9 mouse cellular contexts compared by ENCODE assay signal in genomic region chr5:127227929-127228595, GRCm38 (mm10). TPM values are rescaled to one million over a fixed set of nuclear protein-coding genes. Genes with fewer than 3 reads are reported as not detected.
DNase-seq lines count a peak whose midpoint lies in the region; ATAC-seq and TF ChIP-seq lines count a peak whose summit lies in the region.
"Had no signal": no experiment of that assay in that cellular context is flagged by ENCODE, and none has a peak within 500 bp of the region (broad histone marks: within the 10 kb centered on the region; RNA-seq: fewer than 3 reads in every experiment).

No protein-coding gene starts in this region.

- no peak overlapping the region for H3K9ac ChIP-seq in heart, postnatal 0 days (replicated peaks; ENCODE audit: low read depth, low read length)
- H3K9ac ChIP-seq in forebrain, embryonic 15.5 days (replicated peaks), result no peak overlapping the region
- peak overlapping the region; percentile 33 for H3K9ac ChIP-seq in midbrain, embryonic 13.5 days (replicated peaks)

- TF ChIP-seq CTCF in heart, postnatal 0 days (IDR thresholded peaks at IDR 0.05; ENCODE audit: low read depth), result no peak

- H3K4me3 ChIP-seq in heart, postnatal 0 days (ENCODE audit: low read depth, low read length), result no peak overlapping the region
- peak overlapping the region; percentile 8; the same call in 1 of the 2 replicates for H3K4me3 ChIP-seq in forebrain, embryonic 15.5 days
- H3K4me3 ChIP-seq in midbrain, embryonic 13.5 days (replicated peaks), result peak overlapping the region; percentile 21
- H3K4me3 ChIP-seq: left cerebral cortex, adult 2 months had no signal

- WGBS in heart, postnatal 0 days, result 4% methylated on average over 14 of the region's 14 CpGs
- 3% methylated on average over 14 of the region's 14 CpGs for WGBS in forebrain, embryonic 15.5 days
- WGBS in midbrain, embryonic 13.5 days, result 2% methylated on average over 14 of the region's 14 CpGs

- 0 out of 2 replicates have a peak overlapping the region, but pooled peaks have one; percentile 12 for H3K4me2 ChIP-seq in heart, postnatal 0 days (ENCODE audit: low read depth, low read length)
- peak overlapping the region; percentile 26 for H3K4me2 ChIP-seq in forebrain, embryonic 15.5 days (replicated peaks)
- peak overlapping the region; percentile 50 for H3K4me2 ChIP-seq in midbrain, embryonic 13.5 days (replicated peaks)

- no peaks in the 10 kb centered on the region for H3K36me3 ChIP-seq in heart, postnatal 0 days (replicated peaks; ENCODE audit: control insufficient read depth, insufficient read depth, low read length)
- H3K36me3 ChIP-seq in forebrain, embryonic 15.5 days, result no peaks in the 10 kb centered on the region
- no peaks in the 10 kb centered on the region for H3K36me3 ChIP-seq in midbrain, embryonic 13.5 days

- H3K9me3 ChIP-seq in heart, postnatal 0 days (replicated peaks; ENCODE audit: control insufficient read depth, low read length), result 0 out of 2 replicates have a peak, but pooled peaks cover 12% of the 10 kb centered on the region
- H3K9me3 ChIP-seq in forebrain, embryonic 15.5 days, result no peaks in the 10 kb centered on the region
- no peaks in the 10 kb centered on the region for H3K9me3 ChIP-seq in midbrain, embryonic 13.5 days

- no peak for ATAC-seq in heart, postnatal 0 days (ENCODE audit: insufficient read depth, low read depth)
- no peak for ATAC-seq in forebrain, embryonic 15.5 days (replicated peaks)
- ATAC-seq in midbrain, embryonic 13.5 days, result peak; percentile 78

- H3K27me3 ChIP-seq in heart, postnatal 0 days (ENCODE audit: control insufficient read depth, insufficient read depth, low read length), result no peaks in the 10 kb centered on the region
- H3K27me3 ChIP-seq in forebrain, embryonic 15.5 days, result no peaks in the 10 kb centered on the region
- H3K27me3 ChIP-seq in midbrain, embryonic 13.5 days, result peaks cover 14% of the 10 kb centered on the region; the same call in 1 of the 2 replicates

- DNase-seq in heart, postnatal 0 days (ENCODE audit: low spot score), result no peak
- no peak for DNase-seq in heart, postnatal 25 days (ENCODE audit: low spot score)
- peak; percentile 60 for DNase-seq in WW6 (ENCODE audit: low read depth, low spot score)
- no peak for DNase-seq in cerebellum, postnatal 14 days
- no peak for DNase-seq in cerebellum, adult 18-20 months
- DNase-seq in spleen, postnatal 4 days (ENCODE audit: low spot score in 2 of 2), result no peak

- no peak for TF ChIP-seq EP300 in heart, postnatal 0 days (IDR thresholded peaks at IDR 0.05; ENCODE audit: low read depth)

- H3K4me1 ChIP-seq in heart, postnatal 0 days (ENCODE audit: control insufficient read depth, insufficient read depth), result no peaks in the 10 kb centered on the region
- H3K4me1 ChIP-seq in forebrain, embryonic 15.5 days, result peaks cover 10% of the 10 kb centered on the region; the same call in 1 of the 2 replicates
- H3K4me1 ChIP-seq in midbrain, embryonic 13.5 days (replicated peaks), result peaks cover 16% of the 10 kb centered on the region

- no peak overlapping the region for H3K27ac ChIP-seq in heart, postnatal 0 days (ENCODE audit: low read depth)
- no peak overlapping the region for H3K27ac ChIP-seq in forebrain, embryonic 15.5 days (replicated peaks)
- peak overlapping the region; percentile 46; the same call in 1 of the 2 replicates for H3K27ac ChIP-seq in midbrain, embryonic 13.5 days
- H3K27ac ChIP-seq: left cerebral cortex, adult 2 months had no signal

- intact Hi-C loops in heart, postnatal 25 days (cut with DNase I), result no loop called here

RNA-seq across cellular contexts. Expression of gene Tmem132c, which starts 13.5 kb away (rescaled TPM):
- total RNA-seq in heart, postnatal 0 days (2014; rRNA removed; ENCODE audit: low replicate concordance), result 1.0 and 1.5 TPM in 2 replicates
- polyA plus RNA-seq in heart, postnatal 0 days (2015; fragmentation: Nextera tagmentation; extraction: Ambion mirVana), result 0.16 and 0.52 TPM in 2 replicates
- total RNA-seq in heart, postnatal 25 days (2021), result under 1 TPM; 0.08 to 0.13 TPM
- polyA plus RNA-seq in forebrain, embryonic 15.5 days (2015; fragmentation: Nextera tagmentation; extraction: Ambion mirVana), result 6.3 and 7.5 TPM in 2 replicates
- polyA plus RNA-seq in midbrain, embryonic 13.5 days (2015; fragmentation: Nextera tagmentation; extraction: Ambion mirVana), result 10.1 and 11.2 TPM in 2 replicates
